Mouse (Mus musculus) embryonic fibroblast, embryonic 13.5 days (primary cell): ENCODE measurements around the gene Ap3b1.

ENCODE experiments used
- CTCF ChIP-seq: IDR thresholded peaks from 2 replicates; pipeline ENCODE4 v1.5.1; 2011; ENCODE audit warnings: mild to moderate bottlenecking, control low read depth, low read length, moderate library complexity, borderline replicate concordance; ENCODE audit not compliant: insufficient read depth
- POLR2A ChIP-seq: IDR thresholded peaks from 2 replicates; pipeline ENCODE4 v1.6.1; 2011; ENCODE audit warnings: low read depth, mild to moderate bottlenecking, control low read depth, low read length, moderate library complexity

DNA sequence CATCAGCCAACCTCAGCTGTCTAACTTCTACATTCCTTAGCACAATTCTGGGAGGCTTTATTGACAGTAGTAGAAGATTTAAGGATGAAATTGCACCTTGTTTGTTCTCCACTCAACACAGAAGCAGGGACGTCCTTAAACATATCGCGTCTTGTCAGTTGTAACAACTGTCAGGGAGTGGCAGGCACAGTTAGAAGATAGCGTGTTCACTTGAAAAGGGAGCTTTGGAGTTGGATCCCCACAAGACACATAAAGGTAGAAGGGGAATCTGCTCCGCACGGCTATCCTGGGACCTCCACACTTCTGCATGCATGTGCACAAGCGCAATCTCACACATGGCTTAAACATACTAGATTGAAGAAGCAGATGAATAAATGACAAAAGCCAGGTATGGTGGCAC lies 183.3 kb downstream of the Ap3b1 start:
- TF ChIP-seq CTCF (no peak), POLR2A (no peak)
